Mouse (Mus musculus): ENCODE results near the gene Tmem214. TPM values are rescaled to one million over a fixed set of nuclear protein-coding genes. Genes with fewer than 3 reads are reported as not detected.

Tmem214 gene
- total and polyA plus RNA-seq, 2 experiments from 2014 or later: 64.6 to 78.3 TPM

GRCm38 (mm10) chr5:30927945-30928529 is 60.2 kb downstream of the Tmem214 start:
- H3K4me2 ChIP-seq (ENCODE audit: low read depth, low read length, poor library complexity, severe bottlenecking): peak overlapping the region; percentile 36; the same call in 1 of the 2 replicates
- H3K36me3 ChIP-seq (ENCODE audit: insufficient read depth, low read length): peaks cover under 1% of the 10 kb centered on the region; the same call in 1 of the 2 replicates
- no peaks in the 10 kb centered on the region for H3K27me3 ChIP-seq (ENCODE audit: insufficient read depth, low read length)
- no peak overlapping the region for H3K9ac ChIP-seq (replicated peaks; ENCODE audit: low read length, poor library complexity, severe bottlenecking)
- H3K4me3 ChIP-seq (ENCODE audit: low read depth, low read length): no peak overlapping the region
- no peak for TF ChIP-seq CTCF (IDR thresholded peaks at IDR 0.05)
- ATAC-seq (ENCODE audit: low FRiP score) (0 out of 2 replicates have a peak, but pooled peaks have one; percentile 47), DNase-seq (ENCODE audit: low spot score) (peak; percentile 67)
- no peaks in the 10 kb centered on the region for H3K9me3 ChIP-seq (ENCODE audit: low read length)
- no peaks in the 10 kb centered on the region for H3K4me1 ChIP-seq (ENCODE audit: insufficient read depth, low read length)
- WGBS: 42% methylated on average over 7 of the region's 7 CpGs
- no peak overlapping the region for H3K27ac ChIP-seq (ENCODE audit: low read depth, low read length)

Other genes starting within 250 kb of the Tmem214 start
- 62.5 and 65.3 TPM in 2 replicates for gene Slc35f6, start 220.1 kb upstream of the Tmem214 start, total RNA-seq (2014; rRNA removed)
- 25.1 and 30.9 TPM in 2 replicates for gene Slc35f6, start 220.1 kb upstream of the Tmem214 start, polyA plus RNA-seq (2015; fragmentation: Nextera tagmentation; extraction: Ambion mirVana)
- 8.9 and 9.4 TPM in 2 replicates for gene Cenpa, start 201.2 kb upstream of the Tmem214 start, total RNA-seq (2014; rRNA removed)
- gene Cenpa, start 201.2 kb upstream of the Tmem214 start, polyA plus RNA-seq (2015; fragmentation: Nextera tagmentation; extraction: Ambion mirVana): 19.6 and 22.6 TPM in 2 replicates
- 334 and 374 TPM in 2 replicates for gene Dpysl5, start 156.4 kb upstream of the Tmem214 start, total RNA-seq (2014; rRNA removed)
- 232 and 234 TPM in 2 replicates for gene Dpysl5, start 156.4 kb upstream of the Tmem214 start, polyA plus RNA-seq (2015; fragmentation: Nextera tagmentation; extraction: Ambion mirVana)
- gene Mapre3, start 53.4 kb upstream of the Tmem214 start, total RNA-seq (2014; rRNA removed): 105 and 112 TPM in 2 replicates
- gene Mapre3, start 53.4 kb upstream of the Tmem214 start, polyA plus RNA-seq (2015; fragmentation: Nextera tagmentation; extraction: Ambion mirVana): 172 and 175 TPM in 2 replicates
- gene Agbl5, start 20.7 kb downstream of the Tmem214 start, total RNA-seq (2014; rRNA removed): 50.7 and 73.4 TPM in 2 replicates
- gene Agbl5, start 20.7 kb downstream of the Tmem214 start, polyA plus RNA-seq (2015; fragmentation: Nextera tagmentation; extraction: Ambion mirVana): 19.1 and 22.3 TPM in 2 replicates
- 123 and 126 TPM in 2 replicates for gene Ost4, start 39.8 kb downstream of the Tmem214 start, total RNA-seq (2014; rRNA removed)
- gene Ost4, start 39.8 kb downstream of the Tmem214 start, polyA plus RNA-seq (2015; fragmentation: Nextera tagmentation; extraction: Ambion mirVana): 175 and 201 TPM in 2 replicates
- gene Emilin1, start 45.4 kb downstream of the Tmem214 start, total RNA-seq (2014; rRNA removed): 7.4 and 11.8 TPM in 2 replicates
- 9.0 and 9.8 TPM in 2 replicates for gene Emilin1, start 45.4 kb downstream of the Tmem214 start, polyA plus RNA-seq (2015; fragmentation: Nextera tagmentation; extraction: Ambion mirVana)
- gene Khk, start 53.4 kb downstream of the Tmem214 start, total RNA-seq (2014; rRNA removed): 1.4 and 12.3 TPM in 2 replicates
- gene Khk, start 53.4 kb downstream of the Tmem214 start, polyA plus RNA-seq (2015; fragmentation: Nextera tagmentation; extraction: Ambion mirVana): 14.3 and 17.6 TPM in 2 replicates
- 162 and 185 TPM in 2 replicates for gene Cgref1, start 77.6 kb downstream of the Tmem214 start, total RNA-seq (2014; rRNA removed)
- gene Cgref1, start 77.6 kb downstream of the Tmem214 start, polyA plus RNA-seq (2015; fragmentation: Nextera tagmentation; extraction: Ambion mirVana): 108 TPM in 2 replicates
- 37.6 and 37.7 TPM in 2 replicates for gene Preb, start 92.3 kb downstream of the Tmem214 start, total RNA-seq (2014; rRNA removed)
- 89.6 and 101 TPM in 2 replicates for gene Preb, start 92.3 kb downstream of the Tmem214 start, polyA plus RNA-seq (2015; fragmentation: Nextera tagmentation; extraction: Ambion mirVana)
- gene Tcf23, start 100.7 kb downstream of the Tmem214 start, total RNA-seq (2014; rRNA removed): 0.05 TPM in 1 of 2 replicates, not detected in the other
- gene Tcf23, start 100.7 kb downstream of the Tmem214 start, polyA plus RNA-seq (2015; fragmentation: Nextera tagmentation; extraction: Ambion mirVana): 0.07 and 0.09 TPM in 2 replicates
- 138 and 155 TPM in 2 replicates for gene Atraid, start 180.3 kb downstream of the Tmem214 start, total RNA-seq (2014; rRNA removed)
- gene Atraid, start 180.3 kb downstream of the Tmem214 start, polyA plus RNA-seq (2015; fragmentation: Nextera tagmentation; extraction: Ambion mirVana): 235 and 243 TPM in 2 replicates
- gene Slc5a6, start 180.9 kb downstream of the Tmem214 start, total RNA-seq (2014; rRNA removed): 43.8 and 44.9 TPM in 2 replicates
- 32.3 and 33.0 TPM in 2 replicates for gene Slc5a6, start 180.9 kb downstream of the Tmem214 start, polyA plus RNA-seq (2015; fragmentation: Nextera tagmentation; extraction: Ambion mirVana)
- 39.5 and 44.8 TPM in 2 replicates for gene Cad, start 186.8 kb downstream of the Tmem214 start, total RNA-seq (2014; rRNA removed)
- 6.7 and 7.8 TPM in 2 replicates for gene Cad, start 186.8 kb downstream of the Tmem214 start, polyA plus RNA-seq (2015; fragmentation: Nextera tagmentation; extraction: Ambion mirVana)
- not detected in 2 replicates for gene Dnajc5g, start 238.3 kb downstream of the Tmem214 start, total RNA-seq (2014; rRNA removed)
- gene Dnajc5g, start 238.3 kb downstream of the Tmem214 start, polyA plus RNA-seq (2015; fragmentation: Nextera tagmentation; extraction: Ambion mirVana): not detected in 2 replicates
- 19.3 and 24.1 TPM in 2 replicates for gene Slc30a3, start 240.2 kb downstream of the Tmem214 start, total RNA-seq (2014; rRNA removed)
- 14.0 and 20.6 TPM in 2 replicates for gene Slc30a3, start 240.2 kb downstream of the Tmem214 start, polyA plus RNA-seq (2015; fragmentation: Nextera tagmentation; extraction: Ambion mirVana)
- gene Trim54, start 248.7 kb downstream of the Tmem214 start, total RNA-seq (2014; rRNA removed): 0.33 TPM in 1 of 2 replicates, not detected in the other
- not detected in 2 replicates for gene Trim54, start 248.7 kb downstream of the Tmem214 start, polyA plus RNA-seq (2015; fragmentation: Nextera tagmentation; extraction: Ambion mirVana)

Data from midbrain, postnatal 0 days (tissue).